In the genomic region with DNA sequence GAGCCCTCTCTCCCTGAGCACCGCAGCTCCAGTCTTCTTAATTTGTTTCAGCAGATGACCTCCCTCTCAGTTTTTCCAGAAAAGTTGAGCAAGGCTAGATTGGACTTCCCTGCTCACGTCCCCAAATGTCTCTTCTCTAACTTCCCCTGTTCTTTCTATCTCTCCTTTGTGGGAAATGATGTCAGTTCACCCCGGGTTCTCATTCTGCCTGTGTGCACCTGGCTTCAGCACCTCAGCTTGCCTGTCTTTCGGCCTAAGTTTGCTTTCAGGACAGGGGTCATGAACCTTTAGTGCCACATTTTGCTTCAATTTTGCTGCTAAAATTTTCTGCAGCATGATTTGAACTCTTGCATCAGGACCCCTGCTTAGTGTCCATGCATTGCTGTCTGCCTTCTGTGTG, we compare ENCODE assay signal across 14 mouse cellular contexts.
"Had no signal": no experiment of that assay in that cellular context is flagged by ENCODE, and none has a peak within 500 bp of the region (broad histone marks: within the 10 kb centered on the region; RNA-seq: fewer than 3 reads in every experiment).

No protein-coding gene starts in this region.

- H3K9ac ChIP-seq: liver, embryonic 13.5 days; stomach, embryonic 15.5 days had no signal

- ATAC-seq: intestine, embryonic 16.5 days had no signal

- H3K4me1 ChIP-seq: stomach, embryonic 15.5 days had no signal

- H3K36me3 ChIP-seq: liver, embryonic 13.5 days; stomach, embryonic 15.5 days had no signal

- H3K9me3 ChIP-seq: liver, embryonic 13.5 days; stomach, embryonic 15.5 days had no signal

- H3K4me2 ChIP-seq: liver, embryonic 13.5 days; stomach, embryonic 15.5 days had no signal

- H3K27me3 ChIP-seq: liver, embryonic 13.5 days; stomach, embryonic 15.5 days had no signal

- H3K27ac ChIP-seq: liver, embryonic 13.5 days; stomach, embryonic 15.5 days had no signal

- H3K4me3 ChIP-seq: liver, embryonic 13.5 days; stomach, embryonic 15.5 days had no signal

- DNase-seq: kidney, adult 18-20 months; kidney, adult 9 months; kidney, postnatal 14 days; kidney, postnatal 4 days; liver, embryonic 13.5 days; lung, adult 2 months; lung, postnatal 14 days; lung, postnatal 4 days; midbrain, embryonic 14.5 days; retina, postnatal 1 day; right cerebral cortex, postnatal 25 days; spleen, adult 18-20 months had no signal
